In genomic region chr10:31076948-31077347, GRCm38 (mm10) we compare ENCODE assay signal across 15 mouse cellular contexts.
A peak's percentile ranks its signal among the peaks of the same experiment; 100 is the strongest.
DNase-seq lines count a peak whose midpoint lies in the region; ATAC-seq and TF ChIP-seq lines count a peak whose summit lies in the region.
"Had no signal": no experiment of that assay in that cellular context is flagged by ENCODE, and none has a peak within 500 bp of the region (broad histone marks: within the 10 kb centered on the region; RNA-seq: fewer than 3 reads in every experiment).

No protein-coding gene starts in this region.

- H3K27ac ChIP-seq in heart, embryonic 15.5 days = peak overlapping the region; percentile 58
- H3K27ac ChIP-seq in lung, embryonic 14.5 days (ENCODE audit: low read depth) = no peak overlapping the region
- no peak overlapping the region for H3K27ac ChIP-seq in hindbrain, embryonic 14.5 days
- no peak overlapping the region for H3K27ac ChIP-seq in limb, embryonic 13.5 days
- H3K27ac ChIP-seq: left cerebral cortex, adult 2 months had no signal

- peaks cover 18% of the 10 kb centered on the region for H3K4me1 ChIP-seq in heart, embryonic 15.5 days (replicated peaks)
- no peaks in the 10 kb centered on the region for H3K4me1 ChIP-seq in lung, embryonic 14.5 days (ENCODE audit: insufficient read depth)
- no peaks in the 10 kb centered on the region for H3K4me1 ChIP-seq in hindbrain, embryonic 14.5 days (replicated peaks; ENCODE audit: control insufficient read depth, insufficient read depth, low read length)
- H3K4me1 ChIP-seq in limb, embryonic 13.5 days = peaks cover 5% of the 10 kb centered on the region; the same call in 1 of the 2 replicates

- H3K4me2 ChIP-seq in heart, embryonic 15.5 days = peak overlapping the region; percentile 48
- H3K4me2 ChIP-seq in lung, embryonic 14.5 days = peak overlapping the region; percentile 8; the same call in 1 of the 2 replicates
- H3K4me2 ChIP-seq in hindbrain, embryonic 14.5 days (replicated peaks) = no peak overlapping the region
- peak overlapping the region; percentile 14; the same call in 1 of the 2 replicates for H3K4me2 ChIP-seq in limb, embryonic 13.5 days (replicated peaks)

- no peaks in the 10 kb centered on the region for H3K9me3 ChIP-seq in heart, embryonic 15.5 days (replicated peaks)
- no peaks in the 10 kb centered on the region for H3K9me3 ChIP-seq in lung, embryonic 14.5 days (ENCODE audit: low read depth, low read length)
- no peaks in the 10 kb centered on the region for H3K9me3 ChIP-seq in hindbrain, embryonic 14.5 days (ENCODE audit: control insufficient read depth, low read length)
- H3K9me3 ChIP-seq in limb, embryonic 13.5 days = no peaks in the 10 kb centered on the region

- ATAC-seq in heart, embryonic 15.5 days (replicated peaks; ENCODE audit: insufficient number of reproducible peaks, insufficient read depth, low FRiP score, low read depth) = peak; percentile 62
- peak; percentile 52; the same call in 1 of the 2 replicates for ATAC-seq in lung, embryonic 14.5 days (ENCODE audit: insufficient read depth)
- ATAC-seq in hindbrain, embryonic 14.5 days (ENCODE audit: low FRiP score) = 0 out of 2 replicates have a peak, but pooled peaks have one; percentile 17
- ATAC-seq in limb, embryonic 13.5 days (ENCODE audit: low FRiP score, low read depth) = no peak
- no peak for ATAC-seq in megakaryocyte-erythroid progenitor cell, adult 5-6 weeks (replicated peaks; ENCODE audit: low FRiP score, low TSS enrichment, poor library complexity, severe bottlenecking)

- H3K36me3 ChIP-seq in heart, embryonic 15.5 days = no peaks in the 10 kb centered on the region
- H3K36me3 ChIP-seq in lung, embryonic 14.5 days (ENCODE audit: insufficient read depth) = no peaks in the 10 kb centered on the region
- no peaks in the 10 kb centered on the region for H3K36me3 ChIP-seq in hindbrain, embryonic 14.5 days (replicated peaks; ENCODE audit: control insufficient read depth, insufficient read depth)
- no peaks in the 10 kb centered on the region for H3K36me3 ChIP-seq in limb, embryonic 13.5 days

- TF ChIP-seq CTCF in lung, embryonic 14.5 days (IDR thresholded peaks at IDR 0.05; ENCODE audit: low read depth) = no peak

- no peak for DNase-seq in heart, postnatal 10 days
- DNase-seq in lung, embryonic 14.5 days = no peak
- no peak for DNase-seq in lung, postnatal 25 days (ENCODE audit: low spot score)
- DNase-seq in hindbrain, embryonic 14.5 days (ENCODE audit: low spot score) = no peak
- no peak for DNase-seq in left cerebral cortex, adult 11 months (ENCODE audit: low spot score)
- DNase-seq: cerebellum, adult 11 months; cerebellum, postnatal 36 days; gastrocnemius, postnatal 25 days; liver; lung, postnatal 14 days; spleen, adult 18-20 months had no signal

- H3K4me3 ChIP-seq in heart, embryonic 15.5 days = peak overlapping the region; percentile 11; the same call in 1 of the 2 replicates
- H3K4me3 ChIP-seq in lung, embryonic 14.5 days (ENCODE audit: low read depth, low read length) = no peak overlapping the region
- no peak overlapping the region for H3K4me3 ChIP-seq in hindbrain, embryonic 14.5 days (replicated peaks; ENCODE audit: low read length)
- no peak overlapping the region for H3K4me3 ChIP-seq in limb, embryonic 13.5 days
- H3K4me3 ChIP-seq: left cerebral cortex, adult 2 months had no signal

- 0 out of 2 replicates have a peak overlapping the region, but pooled peaks have one; percentile 4 for H3K9ac ChIP-seq in heart, embryonic 15.5 days
- no peak overlapping the region for H3K9ac ChIP-seq in lung, embryonic 14.5 days
- no peak overlapping the region for H3K9ac ChIP-seq in hindbrain, embryonic 14.5 days
- no peak overlapping the region for H3K9ac ChIP-seq in limb, embryonic 13.5 days

- intact Hi-C loops in heart, postnatal 10 days (cut with DNase I) = no loop called here

- 31% methylated on average over 4 of the region's 4 CpGs for WGBS in heart, embryonic 15.5 days
- 33% methylated on average over 4 of the region's 4 CpGs for WGBS in lung, embryonic 14.5 days
- 23% methylated on average over 4 of the region's 4 CpGs for WGBS in hindbrain, embryonic 14.5 days
- 38% methylated on average over 4 of the region's 4 CpGs for WGBS in limb, embryonic 13.5 days

- no peaks in the 10 kb centered on the region for H3K27me3 ChIP-seq in heart, embryonic 15.5 days
- H3K27me3 ChIP-seq in lung, embryonic 14.5 days (ENCODE audit: insufficient read depth, low read length) = no peaks in the 10 kb centered on the region
- H3K27me3 ChIP-seq in hindbrain, embryonic 14.5 days (ENCODE audit: control insufficient read depth, insufficient read depth, low read length) = no peaks in the 10 kb centered on the region
- no peaks in the 10 kb centered on the region for H3K27me3 ChIP-seq in limb, embryonic 13.5 days

Comparison
In these comparisons a context has a peak if more than half of its experiments do, and no peak if none do; other contexts are left out.
1. ATAC-seq: peak in heart, embryonic 15.5 days (single experiment), lung, embryonic 14.5 days (single experiment) and hindbrain, embryonic 14.5 days (single experiment); none in limb, embryonic 13.5 days (single experiment) and megakaryocyte-erythroid progenitor cell, adult 5-6 weeks (single experiment).